Mouse (Mus musculus): ENCODE results near the gene Trak1. TPM values are rescaled to one million over a fixed set of nuclear protein-coding genes. Genes with fewer than 3 reads are reported as not detected.

Trak1 gene
- total and polyA plus RNA-seq, 3 experiments = 8.2 to 28.6 (median 18.1) TPM

GRCm38 (mm10) chr9:121331878-121332630, 34.8 kb downstream of the Trak1 start:
- H3K79me2 ChIP-seq (replicated peaks; ENCODE audit: control insufficient read depth, extremely low read depth, insufficient read depth, poor library complexity, severe bottlenecking) = peaks cover 3% of the 10 kb centered on the region
- H3K4me3 ChIP-seq (replicated peaks in 1 of 3; ENCODE audit: low read depth in 2 of 3, low read length in 2 of 3, poor library complexity in 1 of 3) = no peak overlapping the region
- peaks cover 5 to 20% of the 10 kb centered on the region in 2 experiments for H3K36me3 ChIP-seq (replicated peaks in 1 of 2; ENCODE audit: control insufficient read depth in 1 of 2, insufficient read depth in 1 of 2, low read length in 1 of 2)
- dilution Hi-C loops (cut with MboI; ENCODE audit: extremely low pct_ligation_motif_present, extremely low pct_unique_long_range_greater_than_20kb, low sequenced_read_pairs) = no loop called here
- H3K4me2 ChIP-seq (ENCODE audit: insufficient read depth, low read depth, poor library complexity, severe bottlenecking) = peak overlapping the region; percentile 44
- peaks cover 2% of the 10 kb centered on the region for H3K9me3 ChIP-seq (replicated peaks; ENCODE audit: low read length)
- DNase-seq (ENCODE audit: extremely low read depth) = peak; percentile 62
- TF ChIP-seq CHD2 (IDR thresholded peaks at IDR 0.05; ENCODE audit: low read length) (peak; percentile 79), TCF12 (IDR thresholded peaks at IDR 0.05; ENCODE audit: low read depth, low read length) (peak; percentile 54), TBP (conservative IDR thresholded peaks at IDR 0.05; ENCODE audit: low read depth, low read length) (0 out of 2 replicates have a peak, but pooled peaks have one; percentile 22), SIN3A (IDR thresholded peaks at IDR 0.05; ENCODE audit: low read length) (no peak), MAZ (IDR thresholded peaks at IDR 0.05; ENCODE audit: low read depth, low read length) (no peak), CHD1 (IDR thresholded peaks at IDR 0.05; ENCODE audit: low read depth, low read length) (no peak), EP300 (IDR thresholded peaks at IDR 0.05; ENCODE audit: low read length) (peak; percentile 48), MYC (IDR thresholded peaks at IDR 0.05; ENCODE audit: low read depth, low read length) (0 out of 2 replicates have a peak, but pooled peaks have one; percentile 15), ZKSCAN1 (IDR thresholded peaks at IDR 0.05; ENCODE audit: borderline replicate concordance, low read depth, low read length) (no peak), CTCF (conservative IDR thresholded peaks at IDR 0.05 in 1 of 2, IDR thresholded peaks at IDR 0.05 in 1 of 2; ENCODE audit: low read depth in 2 of 2, low read length in 2 of 2) (no peak), JUND (conservative IDR thresholded peaks at IDR 0.05; ENCODE audit: low read depth, low read length) (no peak), RCOR1 (conservative IDR thresholded peaks at IDR 0.05; ENCODE audit: low read depth, low read length) (no peak), ZMIZ1 (IDR thresholded peaks at IDR 0.05; ENCODE audit: low read depth, low read length) (no peak), ETS1 (conservative IDR thresholded peaks at IDR 0.05; ENCODE audit: low read depth, low read length) (no peak; the same call in 1 of the 2 replicates), RAD21 (IDR thresholded peaks at IDR 0.05; ENCODE audit: low read depth, low read length) (no peak), KAT2A (IDR thresholded peaks at IDR 0.05; ENCODE audit: insufficient replicate concordance, low read length) (no peak), MXI1 (IDR thresholded peaks at IDR 0.05; ENCODE audit: low read depth, low read length) (no peak), ELF1 (IDR thresholded peaks at IDR 0.05; ENCODE audit: low read depth, low read length) (no peak), E2F4 (IDR thresholded peaks at IDR 0.05; ENCODE audit: insufficient replicate concordance, low read depth, low read length) (no peak), NRF1 (IDR thresholded peaks at IDR 0.05; ENCODE audit: low read depth, low read length) (no peak), GABPA (IDR thresholded peaks at IDR 0.05; ENCODE audit: insufficient replicate concordance, low read depth, low read length) (no peak), MAX (IDR thresholded peaks at IDR 0.05; ENCODE audit: low read length) (no peak)
- H3K27me3 ChIP-seq (replicated peaks) = no peaks in the 10 kb centered on the region
- H3K27ac ChIP-seq (ENCODE audit: insufficient read depth, low read depth) = no peak overlapping the region
- in situ Hi-C loops (cut with MboI; ENCODE audit: low pct_ligation_motif_present, low pct_unique_long_range_greater_than_20kb, low sequenced_read_pairs) = no loop called here
- peak overlapping the region; percentile 13; the same call in 1 of the 2 replicates for H3K9ac ChIP-seq (ENCODE audit: insufficient read depth, low read depth)
- H3K4me1 ChIP-seq (ENCODE audit: control insufficient read depth in 1 of 2, insufficient read depth in 2 of 2) = peaks cover 6 to 56% of the 10 kb centered on the region in 2 experiments
